Mouse (Mus musculus) lung, embryonic 15.5 days (tissue): ENCODE results near the gene Pacrg. TPM values are rescaled to one million over a fixed set of nuclear protein-coding genes. Genes with fewer than 3 reads are reported as not detected.

Experiments used
- ATAC-seq: fragments of 200-750 bp; cut with Nextera tagmentation; 2 replicates; pipeline ENCODE4 v1.8.0; 2017; ENCODE audit warnings: moderate number of reproducible peaks, borderline replicate concordance; ENCODE audit not compliant: low FRiP score, low TSS enrichment; ENCODE audit errors: extremely low read depth
- H3K27ac ChIP-seq: fragments of 300-500 bp; sonication (generic); 2 replicates; pipeline ENCODE4 v1.5.1; 2015; ENCODE audit warnings: moderate library complexity, mild to moderate bottlenecking, inconsistent platforms
- H3K27me3 ChIP-seq: fragments of 300-500 bp; sonication (generic); 2 replicates; pipeline ENCODE4 v1.6.1; 2015; ENCODE audit warnings: inconsistent platforms
- H3K36me3 ChIP-seq: fragments of 300-500 bp; sonication (generic); 2 replicates; pipeline ENCODE4 v1.6.1; 2015; ENCODE audit warnings: inconsistent platforms
- H3K4me1 ChIP-seq: fragments of 300-500 bp; sonication (generic); 2 replicates; pipeline ENCODE4 v1.6.1; 2015; ENCODE audit warnings: inconsistent platforms
- H3K4me2 ChIP-seq: fragments of 300-500 bp; sonication (generic); 2 replicates; pipeline ENCODE4 v1.6.1; 2015; ENCODE audit warnings: inconsistent platforms, mild to moderate bottlenecking, moderate library complexity
- H3K4me3 ChIP-seq: fragments of 300-500 bp; sonication (generic); 2 replicates; pipeline ENCODE4 v1.5.1; 2015; ENCODE audit warnings: mild to moderate bottlenecking, inconsistent platforms
- H3K9ac ChIP-seq: fragments of 300-500 bp; sonication (generic); 2 replicates; pipeline ENCODE4 v1.6.1; 2015; ENCODE audit warnings: inconsistent platforms
- H3K9me3 ChIP-seq: fragments of 300-500 bp; sonication (generic); 2 replicates; pipeline ENCODE4 v1.6.1; 2016; ENCODE audit warnings: inconsistent platforms
- WGBS: fragments of 180-500 bp; shearing (Covaris S2); methylation state at CpG from one replicate; pipeline ENCODE4 v1.1.7; 2015; 5-methylcytosine and 5-hydroxymethylcytosine counted together
- polyA plus RNA-seq: library from polyadenylated mRNA; unstranded; fragments of >200 nt; fragmentation: Nextera tagmentation; extraction: Ambion mirVana; gene quantifications from 2 replicates; pipeline ENCODE4 v1.2.1, GENCODE M21; 2015

The Pacrg gene
- polyA plus RNA-seq, 1 experiment from 2014 or later: 2.7 TPM

DNA sequence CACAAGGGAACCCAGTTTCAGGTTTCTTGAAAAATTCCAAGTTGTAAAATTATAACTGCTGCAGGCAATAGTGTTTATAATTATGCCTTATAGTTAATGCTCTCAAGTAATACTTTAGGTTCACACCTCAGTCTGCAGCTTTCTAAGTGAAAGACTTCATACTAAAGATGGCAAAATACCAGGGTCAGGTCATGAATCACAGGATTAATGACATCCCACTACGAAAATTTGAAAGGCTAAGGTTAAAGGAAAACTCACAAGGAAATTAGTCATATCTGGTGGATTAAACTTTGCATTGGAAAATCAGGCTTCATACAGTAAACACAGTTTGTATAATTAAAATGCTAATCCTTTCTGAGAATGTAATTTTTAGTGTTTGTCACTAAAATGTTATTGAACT is 200.3 kb downstream of the Pacrg start:
- no peak overlapping the region for H3K4me2 ChIP-seq
- no peak overlapping the region for H3K9ac ChIP-seq
- WGBS: 35% methylated on average over 1 of the region's 1 CpGs
- no peaks in the 10 kb centered on the region for H3K36me3 ChIP-seq
- no peak overlapping the region for H3K27ac ChIP-seq
- H3K27me3 ChIP-seq: no peaks in the 10 kb centered on the region
- 0 out of 2 replicates have a peak, but pooled peaks cover 5% of the 10 kb centered on the region for H3K4me1 ChIP-seq
- no peak for ATAC-seq
- no peak overlapping the region for H3K4me3 ChIP-seq
- no peaks in the 10 kb centered on the region for H3K9me3 ChIP-seq

DNA sequence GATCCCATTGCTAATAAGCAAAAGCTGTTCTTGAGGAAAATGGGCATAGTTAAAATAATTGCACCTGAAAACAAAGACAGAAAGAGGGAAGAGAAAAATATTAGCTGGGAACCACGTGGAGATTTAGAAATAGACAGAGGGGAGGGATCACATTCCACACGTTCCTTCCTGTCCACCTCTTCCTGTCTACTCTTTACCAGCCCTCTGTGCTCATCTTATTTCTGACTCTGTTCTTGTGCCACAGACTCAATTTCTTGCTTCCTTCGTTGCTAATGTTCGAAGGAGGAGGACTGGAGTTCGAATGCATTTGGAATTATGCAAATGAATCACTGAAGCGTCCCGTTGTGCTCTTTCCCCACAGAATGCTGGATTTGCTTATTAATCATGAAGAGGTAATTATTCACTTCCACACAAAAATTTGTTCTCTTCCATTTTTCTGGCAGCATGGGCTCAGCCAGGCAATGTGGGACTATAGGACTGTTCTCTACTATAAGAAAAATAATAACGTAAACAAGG is 204.1 kb downstream of the Pacrg start:
- H3K9ac ChIP-seq: no peak overlapping the region
- H3K36me3 ChIP-seq: no peaks in the 10 kb centered on the region
- H3K9me3 ChIP-seq: no peaks in the 10 kb centered on the region
- no peak overlapping the region for H3K4me3 ChIP-seq
- 0 out of 2 replicates have a peak, but pooled peaks cover 5% of the 10 kb centered on the region for H3K4me1 ChIP-seq
- 78% methylated on average over 8 of the region's 8 CpGs for WGBS
- no peak for ATAC-seq
- no peak overlapping the region for H3K27ac ChIP-seq
- no peak overlapping the region for H3K4me2 ChIP-seq
- no peaks in the 10 kb centered on the region for H3K27me3 ChIP-seq

DNA sequence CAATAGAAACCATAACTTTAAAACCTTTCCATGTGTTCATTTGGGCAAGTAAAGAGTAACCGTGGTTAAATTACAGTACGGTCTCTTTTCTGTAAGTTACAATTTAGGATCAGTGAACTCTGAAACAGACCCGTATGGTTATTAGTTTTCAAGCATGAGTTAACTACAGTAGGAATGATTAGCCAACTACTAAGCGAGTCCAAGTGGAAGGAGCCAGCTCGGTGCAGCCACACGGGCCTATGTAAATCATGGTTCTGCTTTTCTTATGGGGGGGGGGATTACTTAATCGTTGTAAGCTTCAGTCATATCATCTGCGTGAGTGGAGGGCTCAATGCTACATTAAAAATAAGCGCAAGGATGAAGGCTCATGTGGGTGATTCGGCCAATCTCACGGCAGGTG is 204.6 kb downstream of the Pacrg start:
- no peak overlapping the region for H3K4me2 ChIP-seq
- no peak overlapping the region for H3K9ac ChIP-seq
- ATAC-seq: no peak
- H3K27ac ChIP-seq: no peak overlapping the region
- H3K4me1 ChIP-seq: 0 out of 2 replicates have a peak, but pooled peaks cover 5% of the 10 kb centered on the region
- no peaks in the 10 kb centered on the region for H3K27me3 ChIP-seq
- WGBS: 92% methylated on average over 11 of the region's 11 CpGs
- H3K4me3 ChIP-seq: no peak overlapping the region
- H3K9me3 ChIP-seq: no peaks in the 10 kb centered on the region
- no peaks in the 10 kb centered on the region for H3K36me3 ChIP-seq

DNA sequence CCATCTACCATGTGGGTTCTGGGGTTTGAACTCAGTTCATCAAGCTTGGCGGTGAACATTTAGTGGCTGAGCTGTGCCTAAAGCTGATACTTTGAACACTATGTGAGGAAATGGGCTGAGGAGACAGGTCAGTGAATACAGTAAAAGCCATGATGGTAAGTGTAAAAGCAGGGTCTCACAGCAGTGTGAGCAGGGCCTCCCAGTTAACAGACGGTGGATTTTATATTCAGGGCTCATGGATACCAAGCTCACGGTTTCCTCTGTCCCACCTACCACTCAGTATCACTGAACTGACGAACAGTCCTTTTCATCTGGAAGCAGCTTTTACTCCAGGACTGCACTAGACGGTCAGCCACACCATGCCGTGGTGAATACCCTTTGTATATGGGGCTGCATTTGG is 205.1 kb downstream of the Pacrg start:
- 0 out of 2 replicates have a peak, but pooled peaks cover 5% of the 10 kb centered on the region for H3K4me1 ChIP-seq
- no peak overlapping the region for H3K4me3 ChIP-seq
- H3K4me2 ChIP-seq: no peak overlapping the region
- no peak overlapping the region for H3K9ac ChIP-seq
- H3K36me3 ChIP-seq: no peaks in the 10 kb centered on the region
- ATAC-seq: no peak
- no peaks in the 10 kb centered on the region for H3K27me3 ChIP-seq
- 91% methylated on average over 6 of the region's 6 CpGs for WGBS
- no peaks in the 10 kb centered on the region for H3K9me3 ChIP-seq
- no peak overlapping the region for H3K27ac ChIP-seq

DNA sequence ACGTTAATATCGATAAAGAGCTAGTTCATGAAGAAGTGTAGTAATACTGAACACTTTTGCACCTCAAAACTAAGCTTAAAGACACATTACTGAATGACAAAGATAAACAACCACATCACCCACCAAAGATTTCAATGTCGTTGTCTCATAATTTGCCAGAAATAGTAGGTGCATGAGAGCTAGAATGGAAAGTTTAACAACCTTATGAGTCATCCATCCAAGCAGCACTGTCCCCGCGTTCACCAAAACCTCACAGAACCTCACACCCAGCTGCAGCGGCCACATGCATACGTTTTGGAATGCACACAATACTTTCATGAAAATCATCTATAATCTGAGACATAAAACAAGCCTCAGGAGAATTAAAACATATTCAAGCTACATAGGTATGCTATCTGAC is 206.3 kb downstream of the Pacrg start:
- no peak overlapping the region for H3K9ac ChIP-seq
- no peak overlapping the region for H3K4me2 ChIP-seq
- no peak for ATAC-seq
- no peaks in the 10 kb centered on the region for H3K36me3 ChIP-seq
- 82% methylated on average over 7 of the region's 7 CpGs for WGBS
- no peak overlapping the region for H3K27ac ChIP-seq
- H3K27me3 ChIP-seq: no peaks in the 10 kb centered on the region
- no peak overlapping the region for H3K4me3 ChIP-seq
- H3K9me3 ChIP-seq: no peaks in the 10 kb centered on the region
- 0 out of 2 replicates have a peak, but pooled peaks cover 5% of the 10 kb centered on the region for H3K4me1 ChIP-seq

DNA sequence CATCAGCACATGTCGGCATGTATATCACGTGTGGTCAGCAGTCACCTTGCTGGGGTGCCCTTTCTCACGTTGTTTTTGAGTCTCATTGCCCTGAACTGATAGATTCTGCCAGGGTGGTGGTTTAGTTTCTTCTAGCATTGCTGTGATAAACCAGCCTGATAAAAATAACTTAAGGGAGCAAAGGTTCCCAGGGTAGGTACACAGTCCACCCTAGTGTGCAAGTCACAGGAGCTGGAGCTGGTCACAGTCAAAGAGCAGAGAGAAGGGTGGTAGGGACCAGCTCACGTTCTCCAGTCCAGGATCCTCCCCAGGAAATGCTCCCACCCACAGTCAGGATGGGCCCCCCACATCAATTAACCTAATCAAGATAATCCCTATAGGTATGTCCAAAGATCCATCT is 211.9 kb downstream of the Pacrg start:
- H3K36me3 ChIP-seq: no peaks in the 10 kb centered on the region
- H3K9me3 ChIP-seq: no peaks in the 10 kb centered on the region
- H3K4me1 ChIP-seq: no peaks in the 10 kb centered on the region; the same call in 1 of the 2 replicates
- 75% methylated on average over 4 of the region's 4 CpGs for WGBS
- H3K27ac ChIP-seq: no peak overlapping the region
- no peak for ATAC-seq
- no peak overlapping the region for H3K4me2 ChIP-seq
- H3K4me3 ChIP-seq: no peak overlapping the region
- H3K9ac ChIP-seq: no peak overlapping the region
- no peaks in the 10 kb centered on the region for H3K27me3 ChIP-seq

DNA sequence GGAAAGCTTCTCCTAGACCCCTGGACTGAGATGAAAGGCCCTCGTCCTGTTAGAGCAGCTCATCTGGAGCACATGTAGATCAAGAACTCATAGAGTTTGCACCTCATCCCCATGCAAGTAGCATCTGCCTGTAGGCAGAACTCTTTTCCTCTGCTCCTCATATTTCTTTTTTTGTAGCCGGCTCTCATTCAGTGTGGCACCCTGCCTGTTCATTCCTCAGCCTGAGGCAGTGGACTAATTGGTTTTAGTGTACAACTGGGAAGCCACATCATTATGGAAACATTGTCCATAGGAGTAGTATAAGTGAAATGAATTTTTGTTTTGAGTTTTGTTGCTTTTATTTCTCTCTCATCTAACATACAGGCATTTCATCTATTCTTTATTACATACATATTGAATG is 212.6 kb downstream of the Pacrg start:
- WGBS: 54% methylated on average over 2 of the region's 2 CpGs
- no peak for ATAC-seq
- no peaks in the 10 kb centered on the region; the same call in 1 of the 2 replicates for H3K4me1 ChIP-seq

DNA sequence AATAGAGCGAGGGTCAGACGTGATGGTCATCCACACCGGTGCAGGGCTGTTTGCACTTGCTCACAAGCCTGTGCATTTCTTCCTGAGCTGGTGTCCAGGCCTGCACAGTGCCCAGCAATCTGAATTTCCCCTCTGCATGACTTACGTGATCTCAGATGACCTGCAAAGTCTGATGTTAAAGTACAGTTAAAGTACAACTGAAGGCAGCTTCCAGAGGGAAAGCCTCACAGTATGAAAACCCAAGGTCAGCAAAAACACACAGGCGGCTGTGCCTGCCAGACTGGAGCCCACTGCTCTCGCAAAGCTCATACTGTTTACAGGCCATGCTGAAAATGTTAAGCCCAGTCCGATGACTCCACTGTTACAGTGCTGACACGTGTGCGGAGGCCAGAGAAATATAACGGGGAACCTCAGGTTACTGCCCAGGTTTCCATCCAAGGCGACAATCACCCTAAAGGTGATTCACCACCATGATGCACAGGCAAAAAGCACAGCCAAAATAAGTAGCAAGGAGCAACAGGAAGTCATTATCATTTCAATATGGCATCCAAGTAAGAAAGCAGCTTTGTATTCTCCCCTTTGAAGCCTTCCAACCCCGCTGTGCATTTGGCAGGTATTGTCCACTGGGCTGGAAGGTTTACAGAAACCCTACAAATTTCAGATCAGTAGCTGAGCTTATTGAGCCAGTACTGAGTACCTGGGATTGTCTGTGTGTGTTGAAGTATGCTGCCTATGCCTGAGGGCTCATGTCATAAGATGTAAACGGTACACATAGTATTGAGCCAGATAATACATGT is 213.6 kb downstream of the Pacrg start:
- no peaks in the 10 kb centered on the region; the same call in 1 of the 2 replicates for H3K4me1 ChIP-seq
- no peak for ATAC-seq
- H3K9ac ChIP-seq: no peak overlapping the region
- H3K4me2 ChIP-seq: no peak overlapping the region
- H3K27ac ChIP-seq: no peak overlapping the region
- H3K9me3 ChIP-seq: no peaks in the 10 kb centered on the region
- no peak overlapping the region for H3K4me3 ChIP-seq
- no peaks in the 10 kb centered on the region for H3K36me3 ChIP-seq
- 77% methylated on average over 13 of the region's 13 CpGs for WGBS
- H3K27me3 ChIP-seq: no peaks in the 10 kb centered on the region

More for the DNA sequence above, 212.6 kb downstream of the Pacrg start:
- H3K27me3 ChIP-seq: no peaks in the 10 kb centered on the region
- H3K27ac ChIP-seq: no peak overlapping the region
- H3K9me3 ChIP-seq: no peaks in the 10 kb centered on the region
- H3K4me2 ChIP-seq: no peak overlapping the region
- no peak overlapping the region for H3K4me3 ChIP-seq
- H3K36me3 ChIP-seq: no peaks in the 10 kb centered on the region
- H3K9ac ChIP-seq: no peak overlapping the region

DNA sequence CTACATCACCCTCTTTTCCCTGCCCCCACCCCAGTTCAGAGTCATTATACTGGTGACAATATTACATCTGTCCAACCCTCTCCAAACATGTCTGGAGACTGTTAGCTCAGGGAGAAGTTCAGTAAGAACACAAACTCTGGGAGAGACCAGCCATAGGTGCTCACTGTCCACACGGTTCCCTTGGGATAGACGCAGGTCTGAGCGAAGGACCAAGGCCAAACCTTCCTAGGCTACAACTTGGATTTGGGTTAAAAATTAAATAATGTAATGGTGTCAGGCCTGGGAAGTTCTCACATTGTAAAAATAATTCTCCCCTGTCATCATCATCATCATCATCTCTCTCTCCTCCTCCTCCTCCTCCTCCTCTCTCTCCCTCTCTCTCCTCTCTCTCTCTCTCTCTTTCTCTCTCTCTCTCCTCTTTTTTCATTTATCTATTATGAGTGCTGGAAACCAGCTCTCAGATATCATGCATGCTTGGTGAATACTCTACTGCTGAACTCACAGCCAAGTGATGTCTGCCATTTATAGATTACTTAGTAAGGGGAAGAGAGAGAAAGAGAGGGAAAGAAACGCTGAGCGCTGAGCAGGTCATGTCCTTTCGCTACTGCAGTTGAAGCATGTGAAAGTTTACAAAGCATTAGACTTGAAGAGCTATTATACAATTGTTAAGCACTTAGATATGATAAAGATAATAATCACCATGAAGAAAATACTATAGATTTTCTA is 215.2 kb downstream of the Pacrg start:
- Histone ChIP-seq H3K4me1 (no peaks in the 10 kb centered on the region; the same call in 1 of the 2 replicates), H3K9me3 (no peaks in the 10 kb centered on the region), H3K9ac (no peak overlapping the region), H3K27ac (no peak overlapping the region), H3K4me2 (no peak overlapping the region), H3K36me3 (no peaks in the 10 kb centered on the region), H3K27me3 (no peaks in the 10 kb centered on the region), H3K4me3 (no peak overlapping the region)
- WGBS: 76% methylated on average over 6 of the region's 6 CpGs
- no peak for ATAC-seq

DNA sequence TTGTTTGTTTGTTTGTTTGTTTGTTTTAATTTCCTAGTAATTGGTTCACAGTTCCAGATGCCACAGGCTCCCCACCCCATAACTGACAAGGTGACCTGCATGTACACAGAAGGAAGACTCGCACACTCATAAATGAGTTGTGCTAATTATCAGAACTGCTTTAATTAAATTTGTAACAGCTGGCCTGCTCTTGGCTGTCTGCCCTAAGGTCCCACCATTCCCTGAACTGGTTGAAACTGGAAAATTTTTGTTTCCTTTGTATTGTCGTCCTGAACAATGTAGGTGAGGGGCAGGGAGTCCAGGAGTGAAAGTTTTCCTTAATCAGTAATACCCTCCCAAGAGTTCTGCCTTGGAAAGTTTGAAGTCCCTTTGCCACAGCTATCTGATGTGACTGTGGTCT is 219.5 kb downstream of the Pacrg start:
- no peak for ATAC-seq
- no peaks in the 10 kb centered on the region for H3K4me1 ChIP-seq
- H3K9me3 ChIP-seq: no peaks in the 10 kb centered on the region
- no peak overlapping the region for H3K9ac ChIP-seq
- no peaks in the 10 kb centered on the region for H3K36me3 ChIP-seq
- no peak overlapping the region for H3K27ac ChIP-seq
- no peak overlapping the region for H3K4me2 ChIP-seq
- no peak overlapping the region for H3K4me3 ChIP-seq
- WGBS: 74% methylated on average over 2 of the region's 2 CpGs
- H3K27me3 ChIP-seq: no peaks in the 10 kb centered on the region

DNA sequence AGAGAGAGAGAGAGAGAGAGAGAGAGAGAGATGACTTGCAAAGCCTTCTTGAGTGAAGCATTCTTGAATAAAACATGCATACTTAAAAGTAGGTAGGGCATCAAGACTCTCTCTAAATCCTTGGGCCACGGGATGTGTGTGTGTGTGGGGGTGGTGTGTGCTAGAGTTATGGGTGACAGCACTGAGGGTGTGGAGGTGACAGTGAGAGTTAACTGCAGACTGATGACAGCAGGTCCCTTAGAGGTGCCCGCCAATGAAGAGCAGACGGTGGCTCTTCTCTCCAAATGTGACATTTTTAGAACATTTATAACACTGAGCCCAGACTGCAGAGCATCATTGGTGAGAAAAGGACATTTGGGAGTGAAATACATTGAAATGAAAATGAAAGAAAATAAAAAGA is 220.2 kb downstream of the Pacrg start:
- no peak overlapping the region for H3K9ac ChIP-seq
- H3K4me3 ChIP-seq: no peak overlapping the region
- no peaks in the 10 kb centered on the region for H3K4me1 ChIP-seq
- H3K4me2 ChIP-seq: no peak overlapping the region
- no peak for ATAC-seq
- H3K36me3 ChIP-seq: no peaks in the 10 kb centered on the region
- no peaks in the 10 kb centered on the region for H3K9me3 ChIP-seq
- 52% methylated on average over 3 of the region's 3 CpGs for WGBS
- H3K27ac ChIP-seq: no peak overlapping the region
- no peaks in the 10 kb centered on the region for H3K27me3 ChIP-seq

DNA sequence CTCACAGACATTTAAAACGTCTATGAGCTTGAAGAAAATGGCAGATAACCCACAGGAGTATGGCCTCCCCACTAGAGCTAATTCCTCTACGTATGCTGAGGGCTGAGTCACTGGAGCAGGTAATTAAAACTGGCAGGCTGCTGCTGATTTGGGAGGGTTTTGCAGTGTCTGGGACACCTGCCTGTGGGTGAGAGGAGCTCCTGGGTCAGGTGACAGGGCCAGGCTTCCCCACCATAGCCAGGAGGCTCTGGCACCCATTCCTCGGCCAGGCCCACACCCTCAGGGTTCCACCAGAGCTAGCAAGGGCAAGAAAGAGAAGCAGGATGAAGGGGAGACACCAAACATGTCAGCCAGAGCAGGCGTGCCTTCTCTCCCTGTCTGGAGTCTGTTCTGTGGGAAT is 222.5 kb downstream of the Pacrg start:
- no peak for ATAC-seq
- no peak overlapping the region for H3K4me2 ChIP-seq
- H3K4me1 ChIP-seq: no peaks in the 10 kb centered on the region
- H3K9ac ChIP-seq: no peak overlapping the region
- no peaks in the 10 kb centered on the region for H3K27me3 ChIP-seq
- WGBS: 59% methylated on average over 4 of the region's 4 CpGs
- H3K9me3 ChIP-seq: no peaks in the 10 kb centered on the region
- H3K36me3 ChIP-seq: no peaks in the 10 kb centered on the region
- no peak overlapping the region for H3K27ac ChIP-seq
- no peak overlapping the region for H3K4me3 ChIP-seq
